Mouse (Mus musculus): ENCODE results near the gene Sh3d19. TPM values are rescaled to one million over a fixed set of nuclear protein-coding genes. Genes with fewer than 3 reads are reported as not detected.
A peak's percentile ranks its signal among the peaks of the same experiment; 100 is the strongest.

Sh3d19 gene
- polyA plus RNA-seq, 1 experiment from 2014 or later, result 39.9 TPM

DNA sequence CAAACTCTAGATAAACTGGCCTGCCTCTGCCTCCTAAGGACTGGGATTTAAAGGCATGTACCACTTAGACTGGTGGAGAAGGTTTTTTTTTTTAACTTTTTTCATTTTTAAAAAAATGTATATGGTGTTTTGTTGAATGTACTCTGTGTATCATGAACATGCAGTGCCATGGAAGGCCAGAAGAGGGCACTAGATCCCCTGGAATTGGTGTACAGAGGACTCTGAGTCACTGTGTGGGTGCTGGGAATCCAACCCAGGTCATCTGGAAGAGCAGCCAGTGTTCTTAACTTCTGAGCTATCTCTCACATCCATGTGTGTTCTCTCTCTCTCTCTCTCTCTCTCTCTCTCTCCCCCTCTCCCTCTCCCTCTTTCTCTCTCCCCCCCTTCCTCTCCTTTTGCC lies 151.2 kb downstream of the Sh3d19 start:
- Histone ChIP-seq H3K36me3 (ENCODE audit: control insufficient read depth, insufficient read depth, low read length) (peaks cover 41% of the 10 kb centered on the region; the same call in 1 of the 2 replicates), H3K4me2 (replicated peaks; ENCODE audit: low read depth, low read length) (no peak overlapping the region), H3K27ac (ENCODE audit: low read depth, low read length) (no peak overlapping the region), H3K4me1 (ENCODE audit: control insufficient read depth, insufficient read depth, low read length) (no peaks in the 10 kb centered on the region), H3K27me3 (ENCODE audit: control insufficient read depth, insufficient read depth, low read length) (no peaks in the 10 kb centered on the region), H3K9ac (ENCODE audit: low read depth, low read length) (no peak overlapping the region), H3K4me3 (ENCODE audit: low read length) (no peak overlapping the region), H3K9me3 (ENCODE audit: control insufficient read depth, low read length) (no peaks in the 10 kb centered on the region)
- ATAC-seq (ENCODE audit: low FRiP score, low TSS enrichment), result no peak

DNA sequence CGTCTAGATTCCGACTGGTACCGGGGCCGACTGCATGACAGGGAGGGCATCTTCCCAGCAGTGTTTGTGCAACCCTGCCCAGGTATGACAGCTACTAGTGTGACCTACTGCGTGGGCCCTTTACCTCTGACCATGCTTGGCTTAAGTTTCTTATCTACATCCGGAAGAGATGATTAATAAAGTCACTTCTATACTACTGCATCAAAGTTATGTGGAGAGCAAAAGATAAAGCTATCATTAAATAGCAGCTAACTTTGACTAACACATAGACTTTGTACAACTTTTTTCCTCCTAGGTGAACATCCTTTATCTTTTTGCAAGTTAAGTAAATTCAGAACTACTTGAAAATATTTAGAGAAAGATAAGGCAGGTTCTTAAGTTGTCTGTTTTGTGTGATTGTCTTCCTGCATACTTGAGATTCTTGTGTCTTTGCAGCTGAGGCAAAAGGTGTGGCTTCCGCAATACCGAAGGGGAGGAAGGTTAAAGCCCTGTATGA lies 152.4 kb downstream of the Sh3d19 start:
- Histone ChIP-seq H3K27ac (ENCODE audit: low read depth, low read length) (no peak overlapping the region), H3K4me3 (ENCODE audit: low read length) (no peak overlapping the region), H3K4me1 (ENCODE audit: control insufficient read depth, insufficient read depth, low read length) (no peaks in the 10 kb centered on the region), H3K9me3 (ENCODE audit: control insufficient read depth, low read length) (no peaks in the 10 kb centered on the region), H3K27me3 (ENCODE audit: control insufficient read depth, insufficient read depth, low read length) (no peaks in the 10 kb centered on the region), H3K36me3 (ENCODE audit: control insufficient read depth, insufficient read depth, low read length) (peaks cover 47% of the 10 kb centered on the region; the same call in 1 of the 2 replicates), H3K4me2 (replicated peaks; ENCODE audit: low read depth, low read length) (no peak overlapping the region), H3K9ac (ENCODE audit: low read depth, low read length) (no peak overlapping the region)
- WGBS, result 88% methylated on average over 8 of the region's 8 CpGs
- ATAC-seq (ENCODE audit: low FRiP score, low TSS enrichment), result no peak

DNA sequence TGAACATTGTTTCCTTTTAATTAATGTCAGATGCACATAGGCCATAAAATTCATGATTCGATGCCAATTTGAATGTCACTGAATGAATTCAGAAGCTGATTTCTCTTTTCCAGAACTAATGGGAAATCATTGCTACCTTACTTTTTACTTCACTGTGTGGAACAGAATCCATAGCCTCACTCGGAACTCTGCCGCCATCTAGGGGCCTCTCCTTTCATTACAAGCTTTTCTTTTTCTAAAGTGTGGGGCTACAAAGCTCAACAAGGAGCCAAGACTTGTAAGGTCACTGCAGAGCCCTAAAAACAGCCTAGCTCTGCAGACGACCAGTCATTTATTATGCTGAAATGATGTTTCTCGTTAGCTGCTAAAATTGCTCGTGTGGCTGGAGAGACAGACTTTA lies 158.8 kb downstream of the Sh3d19 start:
- Histone ChIP-seq H3K4me1 (ENCODE audit: control insufficient read depth, insufficient read depth, low read length) (no peaks in the 10 kb centered on the region), H3K36me3 (ENCODE audit: control insufficient read depth, insufficient read depth, low read length) (peaks cover 26% of the 10 kb centered on the region; the same call in 1 of the 2 replicates), H3K4me2 (replicated peaks; ENCODE audit: low read depth, low read length) (no peak overlapping the region), H3K4me3 (ENCODE audit: low read length) (no peak overlapping the region), H3K27ac (ENCODE audit: low read depth, low read length) (no peak overlapping the region), H3K9ac (ENCODE audit: low read depth, low read length) (no peak overlapping the region), H3K9me3 (ENCODE audit: control insufficient read depth, low read length) (no peaks in the 10 kb centered on the region), H3K27me3 (ENCODE audit: control insufficient read depth, insufficient read depth, low read length) (no peaks in the 10 kb centered on the region)
- no peak for ATAC-seq (ENCODE audit: low FRiP score, low TSS enrichment)
- 14% methylated on average over 6 of the region's 6 CpGs for WGBS

- Histone ChIP-seq H3K9me3 (ENCODE audit: control insufficient read depth, low read length) (no peaks in the 10 kb centered on the region), H3K4me2 (replicated peaks; ENCODE audit: low read depth, low read length) (no peak overlapping the region), H3K4me1 (ENCODE audit: control insufficient read depth, insufficient read depth, low read length) (no peaks in the 10 kb centered on the region; the same call in 1 of the 2 replicates), H3K36me3 (ENCODE audit: control insufficient read depth, insufficient read depth, low read length) (peaks cover 51% of the 10 kb centered on the region), H3K4me3 (ENCODE audit: low read length) (no peak overlapping the region), H3K27ac (ENCODE audit: low read depth, low read length) (no peak overlapping the region), H3K9ac (ENCODE audit: low read depth, low read length) (no peak overlapping the region), H3K27me3 (ENCODE audit: control insufficient read depth, insufficient read depth, low read length) (no peaks in the 10 kb centered on the region)
- no peak for ATAC-seq (ENCODE audit: low FRiP score, low TSS enrichment)
- 92% methylated on average over 6 of the region's 6 CpGs for WGBS
Measured at GRCm38 (mm10) chr3:86134939-86135638, 164.2 kb downstream of the Sh3d19 start.

DNA sequence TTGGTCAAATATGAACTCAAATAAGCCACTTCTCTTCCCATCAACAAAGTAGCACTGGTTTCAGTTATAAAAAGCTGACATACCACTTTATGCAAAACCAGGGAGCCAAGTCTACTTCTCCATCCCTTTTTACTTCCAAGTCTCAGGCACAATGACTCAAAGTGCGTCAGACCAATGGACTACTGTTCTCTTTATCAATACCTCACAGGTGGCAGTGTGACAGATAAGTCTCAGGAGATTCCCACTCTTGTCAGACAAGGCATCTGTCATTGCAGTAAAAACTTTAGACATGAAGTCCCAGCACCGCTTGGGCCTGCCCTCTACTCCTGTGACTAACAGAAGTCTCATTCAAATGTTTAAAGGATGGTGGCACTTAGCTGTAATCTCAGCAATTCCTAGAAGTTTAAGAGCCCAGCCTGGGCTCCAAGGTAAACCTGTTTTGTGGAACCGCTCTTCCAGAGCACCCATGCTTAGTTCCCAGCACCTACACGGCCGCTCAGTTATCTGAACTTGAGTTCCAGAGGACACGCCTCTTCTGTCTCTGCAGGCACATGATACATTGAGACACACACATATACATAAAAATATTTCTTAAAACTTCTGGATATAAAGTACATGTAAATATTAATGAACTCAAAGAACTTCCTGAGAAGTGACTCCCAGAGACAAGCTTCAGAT lies 165.1 kb downstream of the Sh3d19 start:
- H3K4me1 ChIP-seq (ENCODE audit: control insufficient read depth, insufficient read depth, low read length), result peaks cover 5% of the 10 kb centered on the region; the same call in 1 of the 2 replicates
- no peak for ATAC-seq (ENCODE audit: low FRiP score, low TSS enrichment)
- H3K36me3 ChIP-seq (ENCODE audit: control insufficient read depth, insufficient read depth, low read length), result peaks cover 60% of the 10 kb centered on the region

GRCm38 (mm10) chr3:86136936-86137574 lies 166.1 kb downstream of the Sh3d19 start:
- H3K36me3 ChIP-seq (ENCODE audit: control insufficient read depth, insufficient read depth, low read length), result peaks cover 62% of the 10 kb centered on the region
- no peak overlapping the region for H3K9ac ChIP-seq (ENCODE audit: low read depth, low read length)
- H3K27me3 ChIP-seq (ENCODE audit: control insufficient read depth, insufficient read depth, low read length), result no peaks in the 10 kb centered on the region
- no peak for ATAC-seq (ENCODE audit: low FRiP score, low TSS enrichment)
- no peak overlapping the region for H3K4me3 ChIP-seq (ENCODE audit: low read length)
- H3K9me3 ChIP-seq (ENCODE audit: control insufficient read depth, low read length), result no peaks in the 10 kb centered on the region
- WGBS, result 93% methylated on average over 6 of the region's 6 CpGs
- no peak overlapping the region for H3K4me2 ChIP-seq (replicated peaks; ENCODE audit: low read depth, low read length)
- no peak overlapping the region for H3K27ac ChIP-seq (ENCODE audit: low read depth, low read length)
- H3K4me1 ChIP-seq (ENCODE audit: control insufficient read depth, insufficient read depth, low read length), result peaks cover 6% of the 10 kb centered on the region; the same call in 1 of the 2 replicates

More for the DNA sequence above, 165.1 kb downstream of the Sh3d19 start:
- H3K4me2 ChIP-seq (replicated peaks; ENCODE audit: low read depth, low read length), result no peak overlapping the region
- H3K4me3 ChIP-seq (ENCODE audit: low read length), result no peak overlapping the region
- no peaks in the 10 kb centered on the region for H3K9me3 ChIP-seq (ENCODE audit: control insufficient read depth, low read length)
- no peak overlapping the region for H3K27ac ChIP-seq (ENCODE audit: low read depth, low read length)
- 89% methylated on average over 6 of the region's 6 CpGs for WGBS
- H3K9ac ChIP-seq (ENCODE audit: low read depth, low read length), result no peak overlapping the region
- no peaks in the 10 kb centered on the region for H3K27me3 ChIP-seq (ENCODE audit: control insufficient read depth, insufficient read depth, low read length)

DNA sequence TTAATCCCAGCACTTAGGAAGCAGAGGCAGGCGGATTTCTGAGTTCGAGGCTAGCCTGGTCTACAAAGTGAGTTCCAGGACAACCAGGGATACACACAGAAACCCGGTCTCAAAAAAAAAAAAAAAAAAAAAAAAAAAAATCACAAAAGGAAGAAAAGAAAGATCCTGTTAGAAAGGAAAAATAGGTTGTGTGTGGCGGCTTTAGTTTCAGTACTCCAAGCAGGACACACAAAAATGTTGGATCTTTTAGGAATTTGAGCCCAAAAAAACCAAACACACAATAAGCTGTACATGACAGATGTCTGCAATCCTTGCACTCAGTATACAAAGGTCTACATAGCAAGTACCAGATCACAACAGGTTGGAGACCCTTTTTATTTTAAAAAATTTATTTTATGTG lies 168.8 kb downstream of the Sh3d19 start:
- H3K36me3 ChIP-seq (ENCODE audit: control insufficient read depth, insufficient read depth, low read length), result peaks cover 62% of the 10 kb centered on the region

DNA sequence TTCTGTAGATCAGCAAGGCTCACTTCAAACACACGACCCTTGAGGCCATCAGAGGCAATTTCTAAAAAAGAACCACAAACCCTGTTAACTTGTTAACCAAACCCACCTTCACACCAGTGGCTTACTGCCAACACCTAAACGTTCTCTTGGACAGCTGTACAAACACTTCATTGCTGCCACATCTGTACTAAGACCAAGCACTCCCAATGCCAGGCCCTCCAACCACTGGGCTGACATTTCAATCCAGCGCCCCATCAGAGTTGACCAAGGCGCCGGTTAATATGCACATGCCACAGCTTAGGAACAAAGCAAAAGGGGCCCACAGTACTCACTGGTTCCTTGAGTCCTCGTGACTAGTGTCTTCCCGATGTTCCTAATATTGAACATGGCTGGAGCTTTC lies 170.5 kb downstream of the Sh3d19 start:
- Histone ChIP-seq H3K4me1 (ENCODE audit: control insufficient read depth, insufficient read depth, low read length) (peaks cover 6% of the 10 kb centered on the region; the same call in 1 of the 2 replicates), H3K27me3 (ENCODE audit: control insufficient read depth, insufficient read depth, low read length) (no peaks in the 10 kb centered on the region), H3K4me2 (replicated peaks; ENCODE audit: low read depth, low read length) (peak overlapping the region; percentile 89), H3K9ac (ENCODE audit: low read depth, low read length) (peak overlapping the region; percentile 97), H3K36me3 (ENCODE audit: control insufficient read depth, insufficient read depth, low read length) (peaks cover 50% of the 10 kb centered on the region), H3K9me3 (ENCODE audit: control insufficient read depth, low read length) (no peaks in the 10 kb centered on the region), H3K27ac (ENCODE audit: low read depth, low read length) (peak overlapping the region; percentile 90; the same call in 1 of the 2 replicates), H3K4me3 (ENCODE audit: low read length) (peak overlapping the region; percentile 98)
- ATAC-seq (ENCODE audit: low FRiP score, low TSS enrichment), result no peak
- WGBS, result 12% methylated on average over 7 of the region's 7 CpGs

More for the DNA sequence above, 168.8 kb downstream of the Sh3d19 start:
- WGBS, result 94% methylated on average over 4 of the region's 4 CpGs
- H3K4me3 ChIP-seq (ENCODE audit: low read length), result no peak overlapping the region
- no peak overlapping the region for H3K27ac ChIP-seq (ENCODE audit: low read depth, low read length)
- no peak overlapping the region for H3K4me2 ChIP-seq (replicated peaks; ENCODE audit: low read depth, low read length)
- no peaks in the 10 kb centered on the region for H3K27me3 ChIP-seq (ENCODE audit: control insufficient read depth, insufficient read depth, low read length)
- H3K9me3 ChIP-seq (ENCODE audit: control insufficient read depth, low read length), result no peaks in the 10 kb centered on the region
- no peak for ATAC-seq (ENCODE audit: low FRiP score, low TSS enrichment)
- H3K9ac ChIP-seq (ENCODE audit: low read depth, low read length), result no peak overlapping the region
- peaks cover 6% of the 10 kb centered on the region; the same call in 1 of the 2 replicates for H3K4me1 ChIP-seq (ENCODE audit: control insufficient read depth, insufficient read depth, low read length)

Data from kidney, embryonic 14.5 days (tissue).